Mouse (Mus musculus): ENCODE data around the gene Vmn1r56.
"Not testable (repeated sequence)": the region's sequence is repeated elsewhere in the genome, so short reads cannot be mapped to it uniquely, and the experiment has no call there.

The Vmn1r56 gene

DNA sequence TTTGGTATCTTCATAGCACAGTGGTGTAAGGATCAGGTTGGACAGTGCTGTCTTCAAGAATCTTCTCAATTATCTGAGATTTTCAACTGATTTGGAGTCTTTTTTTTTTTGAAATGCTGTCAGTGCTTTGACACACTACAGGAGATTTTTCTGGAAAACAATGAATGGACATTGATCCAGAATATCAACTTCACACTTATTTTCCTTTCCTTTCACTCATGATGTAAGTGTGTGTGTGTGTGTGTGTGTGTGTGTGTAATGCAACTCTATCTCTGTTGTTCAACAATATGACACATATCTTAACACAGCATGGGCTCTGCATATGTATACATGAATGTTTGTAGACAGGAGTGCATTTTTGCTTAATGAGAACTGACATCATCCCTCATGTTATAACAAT is at the start of gene Vmn1r56:
TSS of gene Vmn1r56 (minus strand) at position 101 of the 400 bp plus-strand sequence.
- not testable (repeated sequence) for DNase-seq (ENCODE audit: low spot score)

DNA sequence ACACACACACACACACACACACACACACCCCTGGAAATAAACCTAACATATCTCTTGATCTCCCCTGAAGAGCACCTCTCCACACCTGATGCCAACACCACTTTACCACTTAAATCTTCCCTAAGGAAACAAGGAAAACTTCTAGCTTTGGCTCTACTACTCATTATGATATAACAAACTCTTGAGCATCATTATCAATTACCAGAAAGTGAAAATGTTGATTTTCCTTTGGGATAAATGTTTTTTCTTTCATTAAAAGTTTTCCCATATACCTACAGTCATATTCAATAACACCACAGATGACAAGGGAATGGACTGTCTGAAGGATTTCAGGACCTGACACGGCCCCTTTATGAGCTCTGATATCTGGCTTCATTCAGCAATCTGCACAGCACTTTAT is 21.6 kb upstream of the Vmn1r56 start, which contains the start of gene Vmn1r57:
TSS of gene Vmn1r57 (plus strand) at position 301 of the 400 bp plus-strand sequence.
- DNase-seq (ENCODE audit: low spot score), result not testable (repeated sequence)

DNA sequence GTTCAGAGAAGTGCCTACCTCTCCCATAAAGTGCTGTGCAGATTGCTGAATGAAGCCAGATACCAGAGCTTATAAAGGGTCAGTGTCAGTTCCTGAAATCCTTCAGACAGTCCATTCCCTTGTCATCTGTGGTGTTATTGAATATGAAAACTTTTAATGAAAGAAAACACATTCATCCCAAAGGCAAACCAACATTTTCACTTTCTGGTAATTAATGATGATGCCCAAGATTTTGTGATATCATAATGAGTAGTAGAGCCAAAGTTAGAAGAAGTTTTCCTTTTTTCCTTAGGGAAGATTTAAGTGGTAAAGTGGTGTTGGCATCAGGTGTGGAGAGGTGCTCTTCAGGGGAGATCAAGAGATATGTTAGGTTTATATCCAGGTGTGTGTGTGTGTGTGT is 47.0 kb downstream of the Vmn1r56 start, which contains the start of gene Vmn1r55:
TSS of gene Vmn1r55 (minus strand) at position 101 of the 400 bp plus-strand sequence.
- DNase-seq (ENCODE audit: low spot score), result not testable (repeated sequence)
